Mouse (Mus musculus) neural tube, embryonic 10.5 days (tissue): ENCODE measurements at regions not wholly inside any gene's neighbourhood (a gene's known extent, or its start where the extent isn't known, plus 50 kb on each side); places are given as distances from the start of the nearest gene placed in this dataset.

Experiments used
- DNase-seq: peaks from one replicate; pipeline ENCODE4 v3.0.0-alpha.2; 2017; ENCODE audit warnings: low spot score; ENCODE audit errors: extremely low spot score

GRCm38 (mm10) chr17:48786501-48786900 lies 145.7 kb upstream of the Lrfn2 start:
- no peak for DNase-seq

- DNase-seq: no peak
These were observed 142.3 kb upstream of the Lrfn2 start for GRCm38 (mm10) chr17:48789846-48790245.

- DNase-seq: no peak
These were observed 141.7 kb upstream of the Lrfn2 start for GRCm38 (mm10) chr17:48790526-48790925.

GRCm38 (mm10) chr17:48792954-48793353 lies 139.2 kb upstream of the Lrfn2 start:
- DNase-seq: no peak

- no peak for DNase-seq
These were observed 136.4 kb upstream of the Lrfn2 start for GRCm38 (mm10) chr17:48795773-48796172.

GRCm38 (mm10) chr17:48798196-48798595 lies 134.0 kb upstream of the Lrfn2 start:
- DNase-seq: no peak

GRCm38 (mm10) chr17:48802673-48803072 lies 129.5 kb upstream of the Lrfn2 start:
- no peak for DNase-seq

- no peak for DNase-seq
These were observed 124.3 kb upstream of the Lrfn2 start for GRCm38 (mm10) chr17:48807905-48808304.

GRCm38 (mm10) chr17:48814753-48815504 lies 117.2 kb upstream of the Lrfn2 start:
- DNase-seq: peak; percentile 33

GRCm38 (mm10) chr17:48816588-48817324 lies 115.4 kb upstream of the Lrfn2 start:
- DNase-seq: no peak

- no peak for DNase-seq
These were observed 114.6 kb upstream of the Lrfn2 start for GRCm38 (mm10) chr17:48817551-48817950.

- DNase-seq: no peak
These were observed 112.5 kb upstream of the Lrfn2 start for GRCm38 (mm10) chr17:48819703-48820102.

GRCm38 (mm10) chr17:48822101-48822876 lies 109.9 kb upstream of the Lrfn2 start:
- no peak for DNase-seq

- DNase-seq: no peak
These were observed 108.3 kb upstream of the Lrfn2 start for GRCm38 (mm10) chr17:48823921-48824320.

GRCm38 (mm10) chr17:48825212-48825913 lies 106.8 kb upstream of the Lrfn2 start:
- no peak for DNase-seq

GRCm38 (mm10) chr17:48838297-48838979 lies 93.7 kb upstream of the Lrfn2 start:
- no peak for DNase-seq

- DNase-seq: no peak
These were observed 84.3 kb upstream of the Lrfn2 start for GRCm38 (mm10) chr17:48847890-48848289.

GRCm38 (mm10) chr17:48850910-48851309 lies 81.3 kb upstream of the Lrfn2 start:
- no peak for DNase-seq

GRCm38 (mm10) chr17:48858891-48859290 lies 73.3 kb upstream of the Lrfn2 start:
- DNase-seq: peak; percentile 47

GRCm38 (mm10) chr17:48870443-48870842 lies 61.7 kb upstream of the Lrfn2 start:
- DNase-seq: no peak

GRCm38 (mm10) chr17:48877505-48877904 lies 54.7 kb upstream of the Lrfn2 start:
- DNase-seq: no peak
